Mouse (Mus musculus) lung, postnatal 36 days (tissue): ENCODE measurements at regions not wholly inside any gene's neighbourhood (a gene's known extent, or its start where the extent isn't known, plus 50 kb on each side); places are given as distances from the start of the nearest gene placed in this dataset.

Experiments
- DNase-seq: peaks from one replicate; pipeline ENCODE4 v3.0.0; 2022; ENCODE audit warnings: mixed read lengths

DNA sequence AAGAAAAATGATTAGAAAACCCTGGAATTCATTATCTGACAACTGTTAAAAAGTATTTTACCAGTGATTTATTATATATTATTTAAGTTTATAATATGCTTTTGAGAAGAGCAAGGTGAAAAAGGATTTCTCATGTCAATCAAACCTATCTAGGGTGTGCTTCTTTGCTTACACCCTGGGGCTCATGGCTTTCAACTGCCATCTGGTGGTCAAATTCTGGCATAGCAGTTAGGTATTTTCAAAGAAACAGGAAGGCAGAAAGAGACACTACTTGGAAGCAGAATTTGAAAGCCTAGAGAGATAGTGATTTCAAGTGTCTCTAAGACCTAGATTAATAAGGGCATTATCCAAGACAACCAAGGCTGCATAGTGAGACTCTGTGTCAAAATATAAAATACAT lies 167.8 kb upstream of the Amot start:
- DNase-seq = peak; percentile 42

DNA sequence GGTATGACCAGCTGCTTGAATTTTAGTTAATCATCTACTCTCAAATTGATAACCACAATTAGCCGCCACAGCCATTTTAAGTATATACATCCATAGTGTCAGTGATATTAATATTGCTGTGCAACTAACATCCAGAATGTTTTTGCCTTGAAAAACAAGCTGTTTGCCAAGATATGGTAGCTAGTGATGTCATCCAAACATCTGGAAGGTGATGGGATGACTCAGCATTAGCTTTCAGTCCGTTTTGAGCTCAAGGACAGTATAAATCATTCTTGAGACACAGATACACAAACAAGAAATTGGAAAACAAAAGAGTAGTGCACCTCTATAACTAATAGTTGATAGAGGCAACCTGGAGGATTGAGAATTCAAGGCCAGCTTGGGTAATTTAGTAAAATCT lies 146.7 kb upstream of the Amot start:
- no peak for DNase-seq

DNA sequence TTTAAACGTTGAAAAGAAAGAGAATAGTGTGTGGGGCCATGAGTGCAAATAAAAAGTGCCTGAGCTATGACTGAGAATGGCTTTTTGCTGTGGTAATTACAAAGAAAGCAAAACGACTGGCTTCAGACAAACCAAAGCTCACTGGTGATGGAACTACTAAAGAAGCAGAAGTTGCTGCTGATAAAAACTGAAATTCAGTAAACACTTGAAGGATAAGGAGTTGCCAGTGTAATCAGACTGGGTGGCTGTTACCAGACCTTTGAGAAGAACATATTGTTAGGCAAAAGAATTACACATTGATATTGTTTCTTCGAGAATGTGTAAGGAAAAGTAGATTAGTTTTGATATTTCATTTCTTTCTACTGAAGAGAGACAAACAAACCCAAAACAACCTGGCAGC lies 114.7 kb upstream of the Amot start:
- DNase-seq = no peak

DNA sequence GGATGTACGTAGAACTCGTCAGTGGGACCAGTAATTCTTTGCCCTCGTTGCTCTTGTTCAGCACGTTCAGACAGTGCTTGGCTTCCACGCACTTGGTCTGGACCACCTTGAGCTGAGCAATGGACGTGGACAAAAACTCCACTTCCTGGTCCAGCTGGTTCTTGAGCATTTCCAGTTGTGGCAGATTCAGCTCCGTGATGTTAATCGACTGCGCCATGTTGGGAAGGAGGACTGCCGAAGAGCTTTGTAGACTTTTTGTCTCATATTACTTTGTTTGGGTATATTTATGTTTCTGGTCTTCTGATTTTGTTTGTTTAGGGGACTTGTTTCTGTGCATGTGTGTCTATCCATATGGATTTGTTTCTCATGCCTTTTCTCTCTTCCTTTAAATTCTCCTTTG lies 97.1 kb upstream of the Amot start:
- DNase-seq = no peak

DNA sequence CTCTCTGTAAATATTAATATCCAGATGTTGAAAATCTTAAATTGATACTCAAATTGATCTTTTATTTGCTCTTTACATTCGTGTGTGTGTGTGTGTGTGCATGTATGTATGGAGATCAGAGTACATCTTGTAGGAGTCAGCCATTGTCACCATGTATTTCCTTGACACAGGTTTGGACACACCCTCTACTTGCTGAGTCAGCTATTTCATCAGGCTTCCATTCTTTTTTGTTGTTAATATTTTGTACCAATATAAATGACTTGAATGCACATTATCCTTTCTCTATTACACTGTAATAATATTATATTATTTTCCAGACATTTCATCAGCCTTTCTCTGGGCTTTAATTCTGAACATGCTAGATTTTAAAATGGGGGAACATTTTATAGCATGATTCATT lies 85.8 kb upstream of the Amot start:
- DNase-seq = no peak

DNA sequence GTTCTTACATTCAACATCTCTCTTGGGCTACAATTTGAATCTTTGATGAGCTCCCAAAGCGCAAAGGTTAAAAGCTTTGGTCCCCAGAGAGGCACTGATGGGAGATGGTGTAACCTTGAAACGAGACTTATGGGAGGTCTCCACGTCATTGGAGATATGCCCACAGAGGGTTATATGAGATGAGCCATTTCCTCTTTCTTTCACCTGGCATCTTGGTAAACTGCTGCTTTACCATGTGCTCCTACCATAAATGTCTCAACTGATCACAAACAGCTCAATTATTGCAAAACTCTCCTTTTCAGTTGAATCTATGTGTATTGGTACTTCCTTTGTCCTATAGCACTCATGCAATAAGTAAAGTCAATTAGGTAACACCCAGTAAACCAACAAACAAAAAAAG lies 62.5 kb upstream of the Amot start:
- no peak for DNase-seq

DNA sequence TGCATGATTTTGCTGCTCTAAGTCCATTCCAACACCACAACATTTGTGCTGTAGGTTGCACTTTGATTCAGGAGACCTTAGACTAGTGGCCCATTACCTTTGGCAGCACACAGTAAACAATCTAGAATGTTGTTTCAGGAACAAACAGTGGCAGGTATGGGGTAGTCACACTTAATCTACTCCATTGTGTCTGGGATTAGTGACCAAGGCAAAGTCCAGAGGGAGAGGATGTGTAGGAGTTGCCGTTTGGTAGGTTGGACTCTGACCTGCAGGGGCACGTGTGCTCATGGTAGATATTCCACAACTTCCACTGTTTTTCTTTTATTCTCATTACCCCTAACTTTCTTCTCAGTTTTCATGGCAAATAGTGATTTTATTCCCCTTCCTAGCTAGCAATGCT lies 62.1 kb upstream of the Amot start:
- DNase-seq = no peak

DNA sequence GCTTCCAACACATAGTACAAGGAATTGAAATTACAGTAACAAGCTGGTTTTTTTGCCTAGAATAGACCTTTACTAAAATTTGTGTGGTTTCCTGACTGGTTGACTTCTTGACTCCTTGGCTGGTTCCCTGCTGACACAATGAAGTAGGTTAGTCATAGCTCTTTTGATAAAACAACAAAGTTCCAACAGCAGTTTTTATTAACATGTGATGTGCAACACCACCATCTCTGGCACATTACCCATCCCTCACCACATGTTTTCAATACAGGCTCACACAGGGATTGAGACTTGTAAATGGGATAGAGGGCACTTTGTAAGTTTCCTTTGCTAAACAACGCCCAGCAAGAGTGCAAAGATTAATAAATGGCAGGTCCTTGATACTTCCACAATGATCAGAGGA lies 53.9 kb upstream of the Amot start:
- no peak for DNase-seq
